Mouse (Mus musculus) olfactory bulb, adult 2 months (tissue): ENCODE measurements around the gene Rere.

Experiments used
- CTCF ChIP-seq: fragments of 200-500 bp; IDR thresholded peaks from 2 replicates; pipeline ENCODE4 v1.5.1; 2012; ENCODE audit warnings: low read depth, mild to moderate bottlenecking, low read length, moderate library complexity; ENCODE audit not compliant: insufficient read depth
- POLR2A ChIP-seq: fragments of 200-500 bp; IDR thresholded peaks from 2 replicates; pipeline ENCODE4 v1.6.1; 2012; ENCODE audit warnings: mild to moderate bottlenecking, low read depth, low read length, moderate library complexity; ENCODE audit not compliant: insufficient read depth

DNA sequence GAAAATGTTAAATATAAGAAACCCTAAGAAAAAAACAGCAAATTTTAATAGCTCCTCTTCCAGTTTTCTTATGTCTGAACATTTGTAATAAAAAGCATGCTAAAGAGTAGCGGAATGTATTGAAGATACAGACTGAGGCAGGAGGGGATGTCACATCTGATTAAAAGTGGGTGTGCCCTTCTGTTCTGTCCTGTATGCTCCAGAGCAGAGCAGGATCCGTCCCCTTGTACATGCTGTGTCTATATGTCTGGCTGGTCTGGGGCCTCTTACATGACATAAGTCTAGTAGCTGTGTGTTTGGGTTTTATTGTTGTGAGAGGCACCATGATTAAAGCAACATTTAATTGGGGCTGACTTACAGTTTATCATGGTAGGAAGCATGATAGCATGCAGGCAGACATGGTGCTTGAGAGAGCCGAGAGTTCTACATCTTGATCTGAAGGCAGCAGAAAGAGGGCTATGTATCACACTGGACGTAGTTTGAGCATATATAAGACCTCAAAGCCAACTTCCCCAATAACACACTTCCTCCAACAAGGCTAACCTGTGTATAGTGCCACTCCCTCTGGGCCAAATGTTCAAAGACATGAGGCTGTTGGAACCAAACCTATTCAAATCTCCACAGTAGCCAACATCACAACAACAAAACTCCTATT lies 189.4 kb downstream of the Rere start:
- no peak for TF ChIP-seq CTCF
- no peak for TF ChIP-seq POLR2A
